Mouse (Mus musculus): Measurements from ENCODE around the gene Rgs10.

Rgs10 gene

DNA sequence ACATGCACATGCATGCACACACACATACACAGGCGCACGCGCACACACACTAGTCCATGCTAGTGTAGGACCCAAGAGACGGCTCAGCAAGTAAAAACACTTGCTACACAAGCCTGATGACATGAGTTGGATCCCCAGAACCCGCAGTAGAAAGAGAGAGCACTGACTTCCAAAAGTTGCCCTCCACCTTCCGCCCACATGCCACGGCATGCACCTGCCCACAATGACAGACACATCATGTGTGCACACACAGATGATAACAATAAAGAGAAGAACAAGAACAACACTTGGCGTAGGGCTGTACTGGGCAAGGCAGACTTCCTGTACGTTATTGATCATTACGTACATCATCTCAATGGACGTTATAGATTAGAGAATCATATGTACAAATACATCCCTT is 44.4 kb downstream of the Rgs10 start:
- in situ Hi-C loops (cut with MboI, MseI), result loop anchor here (5.0 kb wide), 1 partner anchor 313 kb away; no protein-coding TSS in a partner anchor

DNA sequence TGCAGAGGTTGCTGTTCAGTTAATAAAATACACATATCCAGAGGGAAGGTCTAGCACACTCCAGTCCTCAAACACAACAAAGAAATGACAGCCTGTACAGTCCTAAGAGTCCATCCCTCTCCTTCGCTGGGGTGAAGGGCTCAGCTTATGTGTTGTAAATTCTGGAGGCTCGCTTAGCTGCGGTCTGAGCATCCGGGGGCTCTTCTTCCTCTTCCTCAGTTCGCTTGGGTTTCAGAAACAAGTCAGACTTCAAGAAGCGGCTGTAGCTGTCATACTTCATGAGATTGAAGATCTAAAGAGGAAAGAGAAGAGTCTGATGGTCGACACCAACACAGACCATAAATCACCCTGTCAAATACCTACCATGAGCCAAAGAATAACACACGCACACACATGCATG is 44.8 kb downstream of the Rgs10 start:
- in situ Hi-C loops (cut with MboI, MseI), result loop anchor here (5.0 kb wide), 1 partner anchor 314 kb away; no protein-coding TSS in a partner anchor

DNA sequence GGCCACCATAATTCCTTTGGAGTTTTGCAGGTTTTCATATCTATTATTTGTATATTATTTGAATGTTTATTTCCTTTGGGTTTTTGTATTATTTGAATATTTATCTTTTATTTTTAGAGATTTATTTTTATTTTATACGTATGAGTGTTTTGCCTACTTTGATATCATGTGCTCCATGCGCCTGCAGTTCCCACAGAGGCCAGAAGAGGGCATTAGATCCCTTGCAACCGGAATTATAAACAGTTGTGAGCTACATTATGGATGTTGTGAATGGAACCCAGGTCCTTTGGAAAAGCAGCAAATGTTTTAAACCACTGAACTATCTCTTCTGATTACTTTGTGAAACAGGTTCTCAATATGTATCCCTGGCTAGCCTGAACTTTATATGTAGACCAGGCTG is 46.2 kb downstream of the Rgs10 start:
- in situ Hi-C loops (cut with MboI, MseI), result loop anchor here (5.0 kb wide), 1 partner anchor 315 kb away; no protein-coding TSS in a partner anchor

DNA sequence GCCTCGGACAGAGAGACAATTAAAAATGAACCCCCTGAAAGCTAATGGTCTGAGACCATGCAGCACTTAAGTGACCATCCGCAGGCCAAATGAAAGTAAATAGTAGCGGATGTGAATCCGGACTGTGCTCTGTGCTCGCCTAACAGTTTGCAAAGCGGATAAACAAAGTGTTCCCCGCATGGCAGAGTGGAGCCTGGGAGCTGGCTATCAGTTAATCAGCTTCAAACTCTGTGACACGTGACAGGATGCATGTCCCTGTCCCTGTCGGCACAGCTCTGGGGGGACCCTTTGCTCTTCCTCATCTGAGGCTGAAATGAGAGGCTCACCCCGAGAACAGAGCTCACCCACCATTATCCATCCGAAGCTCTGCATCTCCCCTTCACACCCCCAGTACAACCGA is 49.2 kb downstream of the Rgs10 start:
- in situ Hi-C loops (cut with MboI, MseI), result no loop called here

DNA sequence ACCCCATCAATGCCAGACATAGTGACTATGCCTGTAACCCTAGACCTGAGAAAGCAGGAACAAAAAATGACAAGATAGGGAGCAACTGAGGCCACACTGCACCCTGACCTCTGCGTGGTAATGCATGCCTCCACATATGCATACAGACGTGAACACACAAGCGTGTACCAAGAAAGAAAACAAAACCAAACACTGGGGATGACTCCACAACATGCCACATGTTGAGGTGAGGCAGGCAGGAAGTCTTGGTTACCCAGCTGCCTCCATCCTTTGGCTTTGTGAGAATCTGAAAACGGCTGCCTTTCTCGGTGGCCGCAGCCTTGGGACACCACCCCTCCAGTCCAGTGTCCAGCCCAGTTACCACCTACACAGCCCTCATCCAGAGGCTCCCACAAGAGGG is 49.7 kb downstream of the Rgs10 start:
- in situ Hi-C loops (cut with MboI, MseI), result no loop called here

DNA sequence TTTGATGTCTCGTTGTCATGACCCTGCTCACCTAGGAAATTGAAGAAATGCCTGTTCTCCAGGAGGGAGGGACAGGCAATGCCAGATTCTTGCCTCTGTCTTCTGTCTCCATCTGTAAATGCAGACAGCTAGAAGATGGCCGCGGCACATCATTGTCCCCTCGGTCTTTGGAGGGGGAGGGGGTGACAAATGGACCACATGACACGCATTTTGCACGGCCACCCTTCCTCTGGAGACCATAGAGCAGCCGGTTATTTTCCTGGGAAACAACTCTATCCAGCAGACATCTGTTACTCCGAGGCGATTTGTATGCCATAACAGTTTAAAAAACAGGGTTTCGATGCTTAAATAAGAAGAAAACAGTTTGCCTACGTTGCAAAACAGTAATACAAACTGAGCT is 51.9 kb downstream of the Rgs10 start:
- in situ Hi-C loops (cut with MboI, MseI), result no loop called here

DNA sequence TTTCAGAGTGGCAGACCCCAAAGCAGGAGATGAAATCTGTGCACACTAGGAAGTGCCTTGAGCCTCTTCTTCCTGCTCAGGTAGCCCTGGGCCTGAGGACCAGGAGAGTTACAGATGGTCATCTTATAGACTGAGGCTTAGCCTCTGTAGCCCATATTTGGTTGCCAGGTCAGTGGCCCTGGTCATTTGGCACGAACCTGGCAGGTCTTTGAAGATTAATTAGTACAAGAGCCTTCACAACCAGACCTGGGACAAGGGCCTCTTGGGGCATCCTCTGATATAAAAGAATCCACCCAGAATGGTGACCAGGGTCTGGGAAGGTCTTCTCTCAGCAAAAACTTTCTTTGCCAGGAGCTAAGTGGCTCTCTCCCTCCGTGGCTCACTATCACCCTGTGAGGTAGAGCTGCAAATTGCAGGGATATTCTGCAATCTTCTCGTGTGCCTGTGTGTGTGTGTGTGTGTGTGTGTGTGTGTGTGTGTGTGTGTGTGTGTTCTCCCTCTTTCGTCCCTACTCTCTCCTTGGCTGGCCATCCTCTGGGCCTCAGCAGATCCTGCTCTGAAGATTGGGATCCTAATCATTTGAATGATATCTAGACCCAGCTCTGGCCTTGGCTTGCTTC is 53.4 kb downstream of the Rgs10 start:
- in situ Hi-C loops (cut with MboI, MseI), result no loop called here

DNA sequence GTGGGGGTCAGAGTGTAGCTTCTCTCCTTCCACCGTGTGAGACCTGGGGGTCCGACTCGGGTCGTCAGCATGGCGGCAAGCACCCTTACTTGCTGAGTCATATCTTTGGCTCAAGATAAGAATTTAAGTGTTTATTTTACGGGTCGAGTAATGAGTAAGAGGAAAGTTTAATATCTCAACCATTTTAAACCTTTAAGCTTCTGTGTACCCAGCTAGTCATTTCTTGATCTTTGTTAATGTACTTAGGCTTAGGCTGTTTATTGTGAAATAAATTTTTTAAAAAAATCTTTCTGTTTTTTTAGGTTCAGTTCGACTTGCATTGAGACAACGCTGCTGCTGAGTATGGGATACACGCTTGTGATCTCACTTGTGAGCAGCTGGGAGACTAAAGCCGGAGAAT is 54.0 kb downstream of the Rgs10 start:
- in situ Hi-C loops (cut with MboI, MseI), result no loop called here

DNA sequence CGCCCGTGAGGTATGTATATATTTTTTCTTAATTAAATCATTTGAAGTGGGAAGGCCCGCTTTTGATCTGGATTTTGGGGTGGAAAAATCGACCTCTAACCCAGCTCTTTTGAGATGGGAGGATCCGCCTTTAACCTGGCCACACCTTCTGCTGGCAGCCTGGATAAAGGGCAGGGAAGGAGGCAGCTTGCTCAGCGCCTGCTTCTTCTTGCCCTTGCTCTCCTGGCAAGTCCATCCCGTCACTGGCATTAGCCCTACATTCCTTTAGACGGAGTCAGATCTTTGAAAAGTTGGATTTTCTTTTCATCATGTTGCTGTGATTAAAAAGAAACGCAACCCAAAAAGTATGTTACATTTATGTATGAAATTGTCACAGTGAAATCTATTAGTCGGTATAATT is 54.8 kb downstream of the Rgs10 start:
- in situ Hi-C loops (cut with MboI, MseI), result no loop called here

DNA sequence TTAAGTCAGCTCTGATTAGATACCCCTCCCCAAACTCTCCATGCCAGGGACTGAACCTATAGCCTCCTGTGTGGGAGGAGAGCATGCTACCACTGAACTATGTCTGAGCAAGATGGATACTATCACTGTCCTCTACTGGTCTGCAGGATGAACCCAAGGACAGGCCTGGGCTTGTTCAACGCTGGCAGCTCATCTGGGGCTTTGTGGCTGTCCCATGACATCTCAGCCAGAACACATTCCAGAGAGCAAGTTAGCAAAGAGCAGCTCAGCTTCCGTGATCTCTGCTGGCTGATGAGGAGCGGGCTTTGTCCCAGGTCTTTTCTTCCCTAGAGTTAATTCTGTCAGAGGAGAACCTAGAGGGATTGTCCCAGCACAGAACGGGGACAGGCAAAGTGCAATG is 55.6 kb downstream of the Rgs10 start:
- in situ Hi-C loops (cut with MboI, MseI), result no loop called here

DNA sequence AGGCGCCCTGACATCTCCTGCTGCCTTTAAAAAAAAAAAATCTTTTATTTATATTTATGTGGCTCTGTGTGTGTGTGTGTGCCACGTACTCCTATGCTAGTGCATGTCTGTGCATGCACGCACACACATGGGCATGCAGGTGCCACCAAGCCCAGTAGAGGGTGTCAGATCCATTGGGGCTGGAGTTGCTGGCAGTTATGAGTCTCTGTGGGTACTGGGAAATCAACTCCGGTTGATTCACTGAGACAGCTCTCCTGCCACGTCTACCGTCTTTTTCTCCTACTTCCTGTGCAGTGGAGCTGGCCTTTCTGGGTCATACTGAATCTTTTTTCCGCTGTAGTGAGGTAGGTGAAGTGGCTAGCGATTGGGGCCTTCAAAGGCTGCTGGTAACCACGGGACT is 58.8 kb downstream of the Rgs10 start:
- in situ Hi-C loops (cut with MboI, MseI), result no loop called here

DNA sequence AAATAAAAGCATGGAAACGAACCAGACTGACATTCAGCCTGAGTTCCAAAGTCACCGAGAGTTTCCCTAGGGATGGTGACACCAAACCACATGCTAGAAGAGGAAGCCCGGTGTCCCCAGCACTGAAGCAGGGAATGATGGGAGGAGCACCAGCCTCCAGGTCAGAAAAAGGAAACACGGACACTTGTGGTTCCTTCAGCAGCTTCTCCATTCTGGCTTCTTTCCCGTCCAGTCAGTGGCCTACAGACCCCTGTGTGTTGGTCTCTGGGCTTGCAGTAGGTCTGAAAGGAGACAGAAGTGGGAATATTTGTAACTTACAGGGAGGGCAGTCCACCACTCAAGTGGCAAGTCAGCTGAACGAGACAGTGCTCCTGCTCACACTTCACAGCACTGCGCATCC is 59.4 kb downstream of the Rgs10 start:
- in situ Hi-C loops (cut with MboI, MseI), result no loop called here

DNA sequence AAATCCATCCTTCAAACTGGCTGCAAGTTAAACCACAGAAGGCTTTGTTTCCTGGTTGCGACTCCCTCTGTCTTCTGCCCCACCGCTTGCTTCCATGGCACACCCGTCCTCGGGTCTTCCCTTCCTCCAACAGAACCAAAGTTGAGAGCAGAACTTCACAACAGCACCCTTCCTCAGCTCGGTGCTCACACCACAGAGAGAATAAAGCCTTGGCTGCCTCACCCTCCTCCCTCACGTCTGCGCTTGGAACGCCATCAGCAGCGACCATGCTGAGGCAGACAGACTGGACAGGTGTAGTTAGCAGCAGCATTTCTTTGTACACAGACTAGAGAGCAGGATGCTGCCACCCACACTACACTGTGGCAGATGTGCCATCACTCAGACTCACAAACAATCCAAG is 59.8 kb downstream of the Rgs10 start:
- in situ Hi-C loops (cut with MboI, MseI), result no loop called here

DNA sequence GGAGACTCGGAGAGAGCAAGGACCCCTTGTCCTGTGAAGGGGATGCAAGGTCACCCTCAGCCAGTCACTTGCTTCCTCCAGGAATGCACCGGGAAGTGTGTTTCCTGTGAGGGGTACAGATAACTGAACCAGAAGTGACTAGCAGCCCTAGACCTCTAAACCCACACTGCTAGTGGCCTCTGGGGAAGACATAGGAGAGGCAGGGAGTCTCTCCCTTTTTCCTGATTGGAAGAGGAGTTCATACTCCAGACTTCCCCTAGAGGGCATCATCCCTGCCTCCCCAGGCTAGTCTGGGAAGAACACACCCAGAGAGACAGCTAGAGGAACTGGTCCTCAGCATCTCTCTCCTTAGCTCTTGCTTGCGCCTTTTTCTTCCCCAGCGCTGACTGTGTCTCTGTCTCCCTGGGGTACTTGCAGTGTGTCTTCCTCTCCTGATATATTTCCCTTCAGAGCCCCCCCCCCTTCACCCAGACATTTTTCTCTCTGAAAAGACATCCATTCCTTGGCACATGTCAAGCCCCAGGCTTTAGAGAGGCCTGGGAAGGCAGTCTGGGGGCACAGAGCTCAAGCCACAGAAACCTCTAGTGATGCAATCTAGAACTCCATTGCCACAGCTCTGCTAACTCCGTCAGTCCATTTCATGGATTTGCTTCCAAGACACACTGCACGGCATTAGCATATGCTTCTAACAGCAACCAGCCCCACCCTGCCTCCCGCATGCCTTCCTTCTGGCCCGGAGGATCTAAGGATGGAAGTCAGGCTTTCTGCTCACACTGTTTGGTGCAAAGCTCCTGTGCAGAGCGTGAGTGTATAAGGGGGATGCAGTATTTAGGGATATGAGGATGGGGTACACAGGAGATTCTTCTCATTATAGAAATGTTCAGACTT is 61.4 kb downstream of the Rgs10 start:
- in situ Hi-C loops (cut with MboI, MseI), result no loop called here

DNA sequence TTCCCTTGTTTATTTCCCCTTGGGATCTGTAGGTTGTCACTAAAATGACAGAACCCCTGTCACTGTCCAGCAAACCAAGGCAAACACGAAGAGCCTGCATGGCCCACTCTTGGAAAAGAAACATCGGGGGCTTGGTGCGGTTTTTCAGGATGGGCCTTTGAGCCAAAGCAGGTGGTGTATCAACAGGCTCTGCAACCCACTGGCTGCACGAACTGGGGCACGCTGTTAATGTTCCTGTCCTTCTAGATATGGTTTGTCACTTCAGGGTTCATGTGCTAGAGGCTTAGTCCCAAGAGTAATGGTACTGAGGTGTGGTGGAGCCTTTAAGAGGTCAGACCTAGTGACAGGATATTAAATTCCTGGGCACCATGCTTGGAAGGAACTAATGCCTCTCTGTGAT is 63.1 kb downstream of the Rgs10 start:
- in situ Hi-C loops (cut with MboI, MseI), result no loop called here

DNA sequence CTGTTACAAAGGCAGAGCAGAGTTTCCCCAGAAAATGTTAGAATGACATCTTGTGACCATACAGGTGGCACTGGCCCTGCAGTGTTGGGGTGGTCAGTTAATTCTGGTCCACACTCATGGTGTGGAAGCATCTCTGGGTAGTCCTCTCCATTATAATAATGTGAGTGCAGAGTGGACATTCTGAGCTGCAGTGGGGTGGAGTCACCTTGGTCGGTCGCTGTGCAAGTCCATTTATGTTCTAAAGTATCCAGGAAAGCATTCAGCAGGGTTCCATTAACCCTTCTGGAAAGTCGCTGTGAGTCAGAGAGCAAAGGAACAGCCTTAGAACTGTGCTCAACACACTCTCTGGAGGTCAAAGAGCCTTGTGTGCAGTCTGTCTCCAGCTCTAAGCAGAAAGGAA is 65.8 kb downstream of the Rgs10 start:
- in situ Hi-C loops (cut with MboI, MseI), result no loop called here

DNA sequence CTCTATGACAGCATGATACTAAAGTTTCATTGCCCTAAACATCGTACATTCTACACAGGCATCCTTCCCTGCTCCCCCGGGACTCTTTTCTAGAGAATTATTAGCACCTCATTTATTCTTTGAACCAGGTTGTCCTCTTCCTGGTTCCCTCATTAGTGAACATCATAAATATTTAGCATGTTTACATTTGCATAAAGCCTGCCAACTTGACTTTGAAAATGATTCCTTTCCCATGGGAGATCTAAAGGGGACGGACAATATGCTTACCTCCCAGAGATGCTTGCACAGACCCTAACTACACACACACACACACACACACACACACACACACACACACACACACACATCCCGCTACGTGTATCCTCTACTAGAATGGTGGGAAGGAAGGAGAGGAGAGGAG is 67.4 kb downstream of the Rgs10 start:
- in situ Hi-C loops (cut with MboI, MseI), result no loop called here

DNA sequence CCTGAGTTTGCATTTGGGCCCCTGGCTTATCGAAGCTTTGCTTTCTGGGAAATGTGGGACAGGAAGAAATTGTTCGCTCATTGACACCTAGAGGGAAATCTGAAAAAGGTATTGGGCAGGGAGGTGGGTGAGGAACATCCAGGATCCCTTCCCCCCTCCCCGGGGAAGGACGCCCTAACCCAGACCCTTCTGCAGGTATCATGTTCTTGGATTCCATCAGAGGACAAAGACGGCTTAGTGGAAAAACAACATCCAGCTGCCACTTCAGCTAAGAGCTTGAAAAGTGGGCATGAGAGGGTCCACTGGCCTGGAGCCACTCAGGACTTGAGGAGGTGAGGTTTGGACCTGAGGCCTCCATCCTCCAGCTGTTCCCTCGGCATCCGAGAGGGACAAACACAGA is 68.2 kb downstream of the Rgs10 start:
- in situ Hi-C loops (cut with MboI, MseI), result no loop called here

DNA sequence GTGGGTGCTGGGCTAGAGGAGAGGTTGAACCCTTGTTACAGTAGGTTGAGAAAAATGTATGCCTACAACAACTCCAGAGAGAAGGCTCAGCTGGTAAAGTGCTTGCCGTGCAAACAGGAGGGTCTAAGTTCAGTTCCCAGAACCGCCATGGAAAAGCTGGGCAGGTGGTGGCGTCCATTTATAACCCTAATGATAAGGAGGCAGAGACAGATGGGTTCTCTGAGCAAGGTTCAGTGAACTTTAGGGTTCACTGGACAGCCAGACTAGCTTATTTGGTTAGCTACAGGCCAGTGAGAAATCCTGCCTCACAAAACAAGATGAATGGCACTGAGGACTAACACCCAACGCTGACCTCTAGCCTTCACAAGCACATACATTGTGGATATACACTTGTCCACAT is 68.8 kb downstream of the Rgs10 start:
- in situ Hi-C loops (cut with MboI, MseI), result loop anchor here (10.0 kb wide), 1 partner anchor 105 kb away; the partner anchor contains the start of gene Tgfb1i1

DNA sequence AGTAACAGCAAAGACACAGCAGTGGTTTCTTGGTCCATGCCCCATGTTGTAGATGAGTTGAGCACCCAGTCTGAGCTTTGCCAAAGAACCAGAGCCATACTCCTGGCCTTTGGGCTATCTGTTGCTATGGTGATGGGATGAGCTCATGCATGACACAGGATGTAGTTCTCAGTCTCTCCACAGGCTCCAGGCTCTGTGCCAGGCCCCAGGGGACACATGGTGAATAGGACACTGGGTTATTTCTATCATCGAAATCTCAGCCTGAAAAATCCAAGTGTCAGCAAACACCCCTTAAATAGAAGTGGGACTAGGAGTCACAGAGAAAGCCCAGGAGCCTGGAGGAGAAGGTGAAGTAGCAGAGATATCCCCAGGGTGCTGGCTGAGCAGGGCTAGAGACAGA is 70.0 kb downstream of the Rgs10 start:
- in situ Hi-C loops (cut with MboI, MseI), result loop anchor here (10.0 kb wide), 1 partner anchor 104 kb away; the partner anchor contains the start of gene Tgfb1i1

DNA sequence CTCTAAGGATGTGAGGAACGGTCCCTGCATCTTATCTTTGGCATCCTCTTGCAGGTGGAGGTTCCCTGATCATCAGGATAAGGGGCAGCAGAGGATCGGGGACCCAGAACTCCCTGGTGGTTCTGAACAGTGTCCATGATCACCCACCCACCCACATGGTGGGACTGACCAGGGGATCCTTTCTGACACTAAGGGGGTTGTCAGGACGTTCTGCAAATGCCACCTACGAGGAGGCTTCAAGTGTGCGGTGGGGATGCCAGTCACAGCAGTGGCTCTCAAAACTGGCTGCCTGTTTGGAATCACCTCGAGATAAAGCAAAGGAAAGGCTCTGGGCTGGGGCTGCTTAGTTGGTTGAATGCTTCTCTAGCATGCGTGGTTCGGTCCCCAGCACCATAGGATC is 71.6 kb downstream of the Rgs10 start:
- in situ Hi-C loops (cut with MboI, MseI), result loop anchor here (10.0 kb wide), 1 partner anchor 102 kb away; the partner anchor contains the start of gene Tgfb1i1

DNA sequence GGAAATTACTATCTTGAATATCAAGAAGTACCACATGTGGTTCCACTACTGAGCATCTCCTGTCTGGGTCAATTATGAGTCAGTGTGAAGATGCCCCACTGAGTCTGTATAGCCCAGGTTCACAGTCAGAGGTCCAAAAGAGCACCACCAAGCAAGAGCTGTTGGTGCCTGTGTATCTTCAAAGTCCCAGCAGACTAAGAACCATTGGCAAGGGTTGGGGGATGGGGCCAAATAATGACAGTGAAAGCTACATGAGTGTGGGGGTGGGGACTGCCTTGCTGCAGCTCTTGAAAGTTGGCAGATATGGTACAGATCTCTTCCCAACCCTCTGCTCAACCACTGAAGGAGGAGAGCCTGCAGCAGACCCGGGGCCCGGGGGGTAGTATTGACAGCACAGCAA is 72.0 kb downstream of the Rgs10 start:
- in situ Hi-C loops (cut with MboI, MseI), result loop anchor here (10.0 kb wide), 1 partner anchor 102 kb away; the partner anchor contains the start of gene Tgfb1i1

DNA sequence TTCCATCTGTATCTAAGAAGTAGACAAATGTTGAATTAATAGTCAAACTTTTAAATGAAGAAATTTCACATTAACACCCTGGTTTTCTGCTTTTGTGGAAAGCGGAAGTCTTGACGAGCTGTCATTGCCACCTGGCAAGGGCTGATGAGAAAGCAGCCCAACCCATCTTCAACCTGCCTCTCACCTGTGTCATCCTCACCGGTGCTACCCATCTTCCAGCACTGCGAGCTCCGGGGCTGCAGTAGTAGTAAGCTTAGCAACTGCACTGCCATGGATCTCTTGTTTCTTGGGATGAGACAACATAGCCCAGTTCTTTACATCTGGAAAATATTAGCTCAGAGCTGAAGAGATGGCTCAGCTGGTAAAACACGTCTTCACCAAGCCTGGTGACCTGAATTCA is 72.9 kb downstream of the Rgs10 start:
- in situ Hi-C loops (cut with MboI, MseI), result loop anchor here (10.0 kb wide), 1 partner anchor 101 kb away; the partner anchor contains the start of gene Tgfb1i1
